Mouse (Mus musculus) thymus, adult 18-20 months (tissue): ENCODE measurements around the gene Gm42906.

Experiments used
- DNase-seq, 2 experiments: peaks; one replicate each; pipeline ENCODE4 v3.0.0; 2022; ENCODE audit warnings: mixed read lengths in 2 of 2

Gene Gm42906

DNA sequence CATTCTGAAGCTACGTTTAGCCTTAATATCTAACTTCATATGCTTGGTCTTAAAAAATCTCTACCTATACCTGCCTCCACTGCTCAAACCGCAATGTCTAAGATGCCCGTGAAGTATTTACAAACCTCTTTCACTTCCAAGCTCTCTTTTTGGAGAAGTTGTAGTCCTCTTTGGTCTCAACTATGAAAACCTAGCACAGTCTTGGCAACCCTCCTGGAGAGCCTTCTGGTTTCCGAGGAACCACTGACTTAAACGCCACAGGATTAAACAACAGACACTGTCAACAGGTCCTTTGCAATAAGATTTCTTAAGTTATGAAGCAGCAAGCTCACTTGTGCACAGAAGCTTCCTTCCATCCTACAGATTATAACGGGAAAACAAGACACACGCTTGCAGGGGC is 196.1 kb downstream of the Gm42906 start:
- DNase-seq, result no peak

DNA sequence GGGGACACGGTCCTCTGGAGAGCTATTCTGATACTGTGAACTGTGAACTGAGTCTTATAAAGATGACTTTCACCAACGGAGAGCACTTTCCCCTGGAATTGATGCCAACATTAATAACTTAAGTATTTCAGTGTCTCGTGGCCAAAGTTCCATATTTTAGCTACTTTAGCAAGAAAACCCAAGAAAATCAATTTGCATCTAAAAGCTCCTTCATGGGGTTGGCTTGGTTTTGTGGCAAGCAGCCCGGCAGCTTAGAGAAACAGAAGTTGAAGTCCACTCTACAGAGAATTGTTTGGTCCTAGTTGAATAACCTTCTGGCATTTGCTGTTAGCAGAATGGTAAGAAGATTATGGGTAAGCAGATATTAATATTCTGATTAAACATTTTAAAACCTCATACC is 196.6 kb downstream of the Gm42906 start:
- no peak for DNase-seq

DNA sequence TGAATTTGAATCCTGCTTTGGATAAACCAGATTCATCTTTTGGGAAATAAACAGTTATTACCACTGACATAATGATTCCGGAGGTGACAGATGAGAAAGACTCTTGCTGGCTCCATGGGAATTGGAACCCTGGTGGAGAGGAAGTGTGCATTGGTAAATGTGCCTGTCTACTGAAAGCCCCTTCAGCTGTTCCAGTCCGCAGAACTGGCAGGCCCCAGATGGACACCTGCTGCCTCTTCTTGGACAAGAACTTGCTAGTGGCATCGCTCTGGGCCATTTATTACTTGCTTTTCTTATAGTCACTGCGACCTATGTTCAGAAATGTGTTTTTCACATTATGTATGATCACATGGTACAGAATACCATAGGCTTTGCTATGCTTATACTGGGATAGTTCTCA is 197.5 kb downstream of the Gm42906 start:
- no peak for DNase-seq

DNA sequence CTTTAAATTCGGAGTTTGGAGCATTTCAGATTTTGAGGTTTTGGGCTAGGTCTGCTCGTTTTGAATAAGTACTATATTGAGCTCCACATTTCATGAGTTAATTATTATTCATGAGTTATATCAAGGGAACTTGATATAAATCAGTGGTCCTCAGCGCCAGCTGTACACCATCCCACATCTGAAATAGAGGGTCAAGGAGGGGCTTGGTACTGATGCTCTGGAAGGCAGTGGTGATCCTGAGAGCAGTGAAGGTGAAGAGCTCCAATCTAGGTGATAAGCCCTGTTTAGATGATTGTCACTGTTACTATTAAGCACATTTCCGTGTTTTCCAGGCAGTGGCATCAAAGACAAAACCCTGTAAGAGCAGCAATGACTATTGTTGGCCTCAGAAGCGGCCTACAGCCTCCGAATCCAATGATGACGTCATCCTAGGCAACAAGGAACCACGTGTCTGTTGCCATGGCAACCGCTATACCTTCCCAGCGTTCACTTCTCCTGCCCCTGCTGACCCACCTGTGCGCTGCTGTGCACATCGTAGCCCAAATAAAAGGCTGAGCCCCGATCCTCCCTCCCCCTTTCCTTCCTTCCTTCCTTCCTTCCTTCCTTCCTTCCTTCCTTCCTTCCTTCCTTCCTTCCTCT is 199.5 kb downstream of the Gm42906 start:
- no peak for DNase-seq

DNA sequence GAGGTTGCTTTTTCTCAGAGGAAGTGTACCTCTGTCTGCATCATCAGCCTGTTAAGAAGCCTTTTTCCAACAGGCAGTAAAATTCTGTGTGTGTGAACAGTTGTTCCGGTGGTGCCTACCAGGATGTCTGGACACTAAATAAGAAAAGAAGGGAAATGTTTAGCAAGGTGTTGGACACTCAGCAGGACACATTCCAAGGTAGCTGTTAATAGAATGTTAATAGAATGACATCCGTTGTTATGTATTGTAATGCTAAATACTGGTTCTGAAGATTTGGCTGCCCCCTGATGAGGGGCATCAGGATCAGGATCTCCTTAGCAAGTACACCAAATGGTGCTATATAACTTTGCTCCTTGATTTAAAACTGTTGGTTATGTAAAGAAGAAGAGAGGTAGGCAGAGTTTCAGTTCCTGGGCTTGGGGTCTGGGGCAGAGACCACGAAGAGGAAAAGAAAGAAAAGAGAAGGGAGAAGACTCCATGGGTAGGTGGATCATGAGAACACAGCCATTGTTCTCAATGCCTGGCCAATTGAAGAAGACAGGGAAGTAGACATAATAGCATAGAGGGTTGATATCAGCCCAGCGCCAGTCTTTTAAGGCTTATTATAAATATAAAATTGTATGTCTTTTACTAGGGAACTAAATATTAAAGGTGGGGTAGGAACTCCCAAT is 204.1 kb downstream of the Gm42906 start:
- DNase-seq, result no peak

DNA sequence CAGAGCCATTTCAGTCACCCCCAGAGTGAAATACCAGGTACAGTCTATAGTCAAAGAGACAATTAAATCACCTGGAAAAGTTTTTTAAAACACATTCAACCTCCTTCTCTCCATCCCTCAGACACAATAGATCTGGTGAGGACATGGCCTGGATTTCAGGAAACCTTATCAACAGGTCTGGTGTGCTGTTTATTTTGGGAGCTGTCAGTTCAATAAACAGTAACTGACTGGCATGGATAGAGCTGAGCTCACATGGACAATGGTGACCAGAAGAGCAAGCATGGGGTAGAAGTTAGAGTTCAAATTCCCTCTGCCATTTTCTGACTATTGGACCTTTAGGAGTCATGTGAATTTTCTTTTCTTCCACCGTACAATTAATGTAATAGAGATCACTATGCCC is 205.2 kb downstream of the Gm42906 start:
- no peak for DNase-seq

DNA sequence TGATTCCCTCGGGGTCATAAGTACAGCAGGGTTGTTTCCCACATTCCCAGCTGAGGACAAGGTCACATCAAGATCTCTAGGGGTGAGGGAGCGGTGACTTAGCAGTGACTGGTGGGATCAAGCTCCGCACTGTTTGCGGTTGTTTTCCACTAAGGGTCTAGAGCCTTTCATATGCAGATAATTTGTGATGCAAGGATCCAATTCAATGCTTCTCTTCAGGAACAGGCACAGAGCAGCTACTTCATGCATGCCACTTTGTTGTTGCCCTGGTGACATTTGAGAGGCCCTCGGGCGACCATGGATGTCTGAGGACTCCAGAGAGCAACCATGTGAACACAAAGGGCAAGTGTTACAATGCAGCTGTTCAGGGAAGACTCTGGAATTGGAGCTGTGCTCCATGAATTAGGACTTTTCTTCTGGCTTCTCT is 209.3 kb downstream of the Gm42906 start:
- no peak for DNase-seq

DNA sequence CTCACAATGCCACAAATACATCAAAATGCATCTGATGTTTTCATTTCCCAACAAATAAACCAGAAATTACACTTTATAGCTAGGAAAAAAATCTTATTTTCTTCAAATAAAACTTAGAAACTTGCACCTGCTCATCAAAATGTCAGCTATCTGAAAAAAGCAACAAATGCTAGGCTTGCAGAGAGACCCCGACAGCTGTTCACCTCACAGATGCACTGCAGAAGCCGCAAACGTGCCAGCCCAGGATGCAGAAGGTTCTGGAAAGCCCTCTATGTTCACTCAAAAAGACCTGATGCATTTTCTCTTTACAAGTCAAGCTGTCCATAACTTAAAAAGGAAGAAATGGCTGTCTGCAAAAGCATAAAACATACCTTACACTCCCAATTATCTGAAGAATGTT is 214.9 kb downstream of the Gm42906 start:
- DNase-seq, result no peak

DNA sequence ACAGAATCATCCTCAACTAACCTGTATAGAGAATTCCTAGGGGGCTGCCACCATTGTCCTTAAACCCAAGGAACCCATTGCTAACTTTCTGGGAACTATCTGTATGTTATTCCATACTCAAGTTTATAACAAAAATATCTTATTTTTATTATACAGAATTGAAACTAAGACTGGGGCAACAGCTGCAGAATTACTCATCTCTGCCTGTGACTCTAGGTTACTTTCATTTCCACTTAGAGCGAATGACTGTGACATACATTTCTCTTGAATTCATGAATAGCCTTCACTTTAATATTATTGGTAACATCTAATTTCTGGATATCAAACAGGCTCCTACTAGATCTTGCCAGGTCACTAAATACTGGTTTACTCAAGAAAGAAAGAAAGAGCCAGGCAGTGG is 217.1 kb downstream of the Gm42906 start:
- no peak for DNase-seq

DNA sequence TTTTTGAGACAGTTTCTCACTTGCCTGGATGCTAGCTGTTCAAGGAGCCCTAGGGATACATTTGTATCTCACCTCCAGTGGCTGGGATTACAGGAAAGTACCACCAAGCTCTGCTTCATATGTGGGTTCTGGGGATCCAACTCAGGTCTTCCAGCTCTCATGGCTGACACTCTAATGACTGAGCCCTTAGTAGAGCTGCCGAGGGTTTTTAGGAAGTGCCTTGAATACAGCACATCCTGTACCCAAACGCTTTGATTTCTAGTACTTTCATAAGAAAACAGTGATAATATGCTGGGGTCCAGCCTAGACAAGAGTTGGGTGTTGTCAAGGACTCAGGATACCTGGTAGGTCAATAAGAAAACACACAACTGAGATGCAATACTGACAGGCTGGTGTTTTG is 217.9 kb downstream of the Gm42906 start:
- DNase-seq, result no peak

DNA sequence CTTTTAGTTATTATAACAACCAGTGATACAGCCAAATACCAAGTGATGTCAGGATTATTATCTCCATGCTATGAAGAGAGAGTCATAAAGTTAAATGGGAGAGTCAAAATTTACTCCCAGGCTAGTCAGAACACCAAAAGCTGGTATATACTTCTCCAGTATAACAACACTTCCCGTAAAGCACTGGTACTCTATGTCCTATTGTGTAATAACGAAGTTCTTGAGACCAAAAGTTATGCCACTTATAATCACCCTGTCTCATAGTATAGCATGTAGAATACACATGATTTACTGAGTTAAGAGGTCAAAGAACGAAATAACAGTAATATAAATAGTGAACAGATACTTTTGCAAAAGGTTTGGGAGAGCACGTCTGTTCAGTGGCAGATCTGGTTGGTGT is 222.9 kb downstream of the Gm42906 start:
- DNase-seq, result no peak

DNA sequence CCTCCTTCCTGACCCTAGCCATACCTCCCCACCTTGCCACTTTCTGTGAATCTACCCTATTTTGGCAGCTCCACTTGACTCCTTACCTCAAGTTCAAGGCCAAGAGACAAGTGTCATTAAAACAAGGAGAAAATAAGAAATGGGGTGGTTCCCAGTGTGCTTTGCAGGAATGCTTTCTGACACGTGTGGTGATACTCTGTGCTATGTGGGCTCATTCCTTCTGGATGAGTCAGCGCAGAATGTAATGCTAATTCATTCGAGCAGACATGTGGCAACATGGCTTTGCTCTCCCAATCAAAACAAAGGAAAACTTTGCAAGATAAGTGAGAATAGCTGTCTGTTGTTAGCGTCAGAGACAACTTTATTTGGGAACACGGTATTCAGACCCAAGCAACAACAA is 225.0 kb downstream of the Gm42906 start:
- DNase-seq, result no peak

DNA sequence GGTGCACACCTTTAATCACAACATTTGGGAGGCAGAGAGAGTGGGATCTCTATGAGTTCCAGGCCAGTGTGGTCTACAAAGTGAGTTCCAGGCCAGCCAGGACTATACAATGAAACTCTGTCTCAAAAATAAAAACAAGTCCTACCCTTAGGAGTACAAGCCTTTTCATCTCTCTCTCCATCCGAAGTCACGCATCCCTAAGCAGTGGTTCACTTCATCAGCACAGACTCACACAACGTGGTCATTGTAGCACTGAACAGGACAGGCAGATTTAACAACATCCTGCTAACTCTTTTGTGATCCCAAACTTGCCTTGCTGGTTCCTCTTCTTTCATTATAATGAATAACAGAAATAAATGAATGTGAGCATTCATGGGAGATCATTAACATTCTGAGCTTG is 226.7 kb downstream of the Gm42906 start:
- no peak for DNase-seq

DNA sequence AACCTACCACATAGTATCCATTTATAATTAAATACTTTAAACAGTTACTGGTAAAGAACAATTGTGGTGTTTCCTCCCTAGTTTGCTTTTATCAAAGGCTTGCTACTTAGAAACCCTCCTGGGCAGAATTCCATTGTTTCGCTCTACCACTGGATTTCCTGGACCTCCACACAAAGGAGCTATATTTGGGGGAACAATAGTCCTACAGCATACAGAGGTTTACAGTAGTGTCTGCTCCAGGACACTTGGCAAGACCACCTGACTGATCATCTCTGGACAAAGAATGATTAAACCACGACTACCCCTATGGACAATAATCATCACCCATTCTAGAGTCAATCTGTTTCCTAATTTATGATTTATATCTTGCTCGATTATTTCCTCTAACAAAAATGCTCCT is 228.7 kb downstream of the Gm42906 start:
- DNase-seq, result no peak

DNA sequence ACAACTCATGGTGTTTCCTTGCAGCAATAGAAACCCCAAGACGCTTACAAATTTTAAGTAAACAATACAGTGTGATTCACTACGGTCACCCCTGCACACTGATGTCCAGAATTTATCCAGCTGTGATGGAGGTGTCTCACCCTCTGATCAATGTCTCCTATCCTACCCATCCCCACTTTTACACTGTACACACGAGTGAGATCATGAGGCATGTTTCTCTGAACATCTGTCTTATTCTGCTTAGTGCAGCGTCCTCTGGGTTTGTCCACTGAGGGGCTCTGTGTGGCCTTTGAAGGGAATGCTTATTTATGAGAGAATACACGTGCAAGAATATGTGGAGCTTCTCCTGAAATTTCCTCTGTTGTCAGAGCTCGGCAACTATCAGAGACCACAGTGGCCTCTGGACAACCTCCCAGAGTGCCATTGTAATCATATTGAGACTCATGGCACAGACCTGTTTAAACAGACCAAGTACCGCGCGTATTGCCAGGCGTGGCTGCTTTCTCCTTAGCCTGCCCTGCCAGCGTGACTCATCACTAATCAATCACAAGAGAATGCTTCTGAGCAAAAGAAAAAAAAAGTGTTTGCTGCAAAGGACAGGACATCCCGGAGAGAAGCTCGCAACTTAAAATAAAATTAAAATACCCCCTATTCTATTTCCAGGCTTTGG is 231.2 kb downstream of the Gm42906 start:
- DNase-seq, result no peak

DNA sequence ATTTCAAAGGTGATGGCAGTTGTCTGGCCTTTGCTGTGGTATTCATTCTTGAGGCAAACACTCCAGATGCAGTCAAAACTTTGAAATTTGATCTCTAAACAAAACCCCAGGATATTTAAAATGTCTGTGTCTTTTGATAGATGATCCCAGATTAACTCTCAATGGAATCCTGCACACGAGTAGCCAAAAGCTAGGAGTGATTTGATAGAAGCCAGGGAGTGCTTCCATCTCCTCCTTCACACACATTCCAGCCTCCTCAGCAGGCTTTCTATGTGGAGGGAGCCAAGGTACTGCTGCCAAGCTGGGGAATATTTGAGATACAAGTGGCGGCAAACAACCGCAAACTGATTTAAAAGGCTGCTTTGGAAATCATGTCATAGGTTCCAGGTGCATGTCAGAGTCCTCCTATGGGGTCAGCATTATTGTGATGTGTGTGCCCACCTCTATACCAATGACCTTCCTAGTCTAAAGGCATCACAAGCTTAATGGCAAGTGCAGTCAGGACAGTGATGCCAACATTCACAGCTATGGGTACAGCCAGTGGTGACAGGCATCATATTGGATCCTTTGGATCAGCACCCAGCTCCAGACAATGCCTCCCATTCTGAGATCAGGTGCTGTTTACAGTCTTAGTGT is 234.0 kb downstream of the Gm42906 start:
- DNase-seq, result no peak

DNA sequence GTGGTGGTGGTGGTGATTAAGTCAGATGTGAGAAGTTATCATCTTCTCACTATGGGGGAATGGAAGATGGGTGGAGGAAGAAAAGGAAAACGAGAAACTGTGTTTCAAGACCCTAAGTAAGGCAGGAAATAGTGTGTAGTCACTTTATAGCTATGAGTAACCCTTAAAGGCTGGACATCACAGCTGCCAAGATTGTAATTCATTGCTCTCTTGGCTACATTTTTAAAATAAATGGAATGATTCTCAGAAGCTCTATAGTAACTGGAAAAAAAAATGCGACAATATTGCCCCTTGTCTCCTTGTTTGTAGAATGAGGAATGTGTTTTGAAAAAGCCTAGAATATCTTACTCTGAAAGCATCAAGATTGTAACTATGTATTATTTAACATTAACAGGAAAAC is 235.7 kb downstream of the Gm42906 start:
- no peak for DNase-seq

DNA sequence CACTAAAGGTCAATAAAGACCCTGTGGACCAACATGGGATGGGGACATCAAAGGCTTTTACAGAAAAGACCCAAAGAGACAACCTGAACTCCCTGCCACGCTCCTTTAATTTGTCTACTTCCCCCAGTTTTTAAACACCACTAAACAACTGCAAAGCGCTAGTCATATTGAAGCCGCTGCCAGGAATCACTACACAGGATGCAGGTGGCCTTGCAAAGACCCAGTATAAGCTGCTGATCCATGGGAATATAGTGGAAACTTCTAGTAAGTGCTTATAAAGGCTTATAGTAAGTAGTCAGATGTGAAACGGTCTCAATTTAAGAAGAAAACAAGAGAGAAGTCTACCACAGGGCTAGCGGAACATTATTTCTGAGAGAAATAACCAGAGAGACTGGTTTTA is 237.2 kb downstream of the Gm42906 start:
- DNase-seq, result no peak

DNA sequence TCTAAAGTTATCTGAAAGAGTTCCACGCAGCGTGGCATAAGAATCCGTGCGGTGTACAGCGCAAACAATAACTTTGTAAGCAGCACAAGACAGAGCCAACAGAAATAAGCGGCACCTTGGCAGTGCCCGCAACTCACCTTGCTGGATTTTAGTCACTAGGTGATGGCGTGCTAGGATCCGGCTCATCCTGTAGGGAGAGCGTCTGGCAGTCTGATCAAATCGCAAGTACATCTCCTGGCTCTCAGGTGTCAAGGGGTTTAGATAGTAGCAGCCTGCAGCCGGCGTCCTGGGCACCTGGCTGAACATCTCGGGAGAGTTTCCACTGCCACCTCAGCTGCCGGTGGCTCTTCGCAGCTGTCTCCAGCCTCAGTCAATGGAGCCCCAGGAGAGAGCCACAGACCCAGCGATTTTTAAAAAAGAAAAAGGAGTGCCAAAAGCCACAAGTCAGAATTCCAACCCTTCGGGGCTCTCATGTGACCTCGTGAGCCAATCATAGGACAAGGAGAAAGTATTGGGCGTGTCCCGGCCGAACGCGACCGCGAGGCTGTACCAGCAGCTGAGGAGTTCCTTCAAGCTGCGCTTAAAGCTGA is 238.1 kb downstream of the Gm42906 start:
- DNase-seq, result peak in 1 of 2 experiments; percentile 4

DNA sequence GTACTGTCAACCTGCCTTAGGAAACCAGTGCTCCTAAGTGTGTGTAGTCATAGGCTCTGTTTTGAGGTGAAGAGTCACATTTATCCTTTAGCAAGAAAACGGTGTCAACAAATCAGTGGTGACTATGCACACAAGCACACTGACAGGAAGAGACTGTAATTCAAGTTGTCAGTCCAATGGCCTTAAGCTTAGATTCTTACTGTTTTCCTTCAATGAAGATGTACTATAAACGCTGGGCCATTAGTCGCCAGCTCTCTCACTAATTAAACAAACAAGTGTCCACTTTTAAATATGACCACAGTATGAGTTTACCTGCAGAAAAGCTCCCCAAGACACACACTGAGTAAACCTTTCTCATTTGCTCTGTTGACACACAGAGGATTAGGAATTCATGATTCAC is 238.6 kb downstream of the Gm42906 start:
- no peak for DNase-seq

DNA sequence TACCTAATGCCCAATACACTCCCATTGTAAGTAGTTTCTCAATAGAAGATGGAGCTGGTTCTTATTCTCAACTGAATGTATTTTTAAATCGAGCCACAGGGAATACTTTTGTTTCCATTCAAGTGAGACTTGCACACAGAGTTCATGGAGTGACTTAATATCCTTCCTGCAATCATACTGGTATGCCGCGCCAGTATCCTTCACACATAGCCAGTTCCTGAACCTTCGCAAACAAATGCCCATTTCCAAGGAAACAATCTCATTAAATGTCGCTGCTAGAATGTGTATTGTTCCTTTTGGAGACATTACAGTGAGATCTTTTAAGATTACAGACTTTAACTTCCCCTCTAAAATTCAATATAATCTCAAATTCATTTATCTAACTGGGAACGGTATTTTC is 239.3 kb downstream of the Gm42906 start:
- DNase-seq, result no peak

DNA sequence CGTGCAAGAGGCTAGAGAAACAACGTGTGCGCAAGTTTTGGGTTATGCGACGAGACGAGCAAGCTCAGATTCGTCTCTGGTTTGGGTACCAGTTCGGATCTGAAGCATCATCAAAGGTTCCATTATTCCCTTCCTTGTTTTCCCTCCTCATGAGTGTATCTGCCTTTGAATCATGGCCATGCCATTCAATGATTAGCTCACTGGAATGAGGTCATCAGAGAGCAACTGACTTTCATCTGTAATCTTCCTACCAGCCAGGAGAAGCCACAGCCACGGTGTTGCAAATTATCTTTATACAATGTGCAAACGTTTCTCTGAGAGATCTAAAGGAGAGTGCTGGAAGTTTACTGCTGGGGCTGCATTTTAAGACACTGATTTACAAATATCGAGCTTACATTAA is 240.6 kb downstream of the Gm42906 start:
- no peak for DNase-seq

DNA sequence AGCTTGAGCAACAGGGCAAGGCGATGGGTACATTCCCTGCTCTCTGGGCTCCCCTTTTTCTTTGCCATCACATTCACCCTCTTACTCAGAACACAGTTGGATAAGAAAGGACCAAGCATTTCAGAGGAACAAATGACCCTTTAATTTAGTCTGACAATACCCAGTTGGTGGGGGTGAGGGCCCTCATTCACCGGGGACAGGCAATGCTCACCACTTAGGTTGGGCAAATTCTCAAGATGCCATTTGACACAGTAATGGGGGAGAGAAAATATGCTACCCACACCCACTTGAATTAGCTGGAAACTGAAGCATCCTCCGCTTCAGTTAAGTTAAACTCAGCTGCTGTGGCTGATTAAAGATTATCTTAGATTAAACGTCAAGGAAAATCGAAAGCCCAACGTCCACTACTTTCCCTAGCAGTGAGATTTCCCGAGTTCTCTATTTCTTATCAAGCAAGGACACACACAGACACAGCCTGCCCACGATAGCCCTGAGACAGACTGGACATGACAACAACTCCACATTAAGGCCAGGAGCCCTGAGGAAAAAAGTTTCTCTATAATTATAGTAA is 242.6 kb downstream of the Gm42906 start:
- DNase-seq, result no peak
